Mouse (Mus musculus): ENCODE results near the gene Aqp2.

Aqp2 gene

DNA sequence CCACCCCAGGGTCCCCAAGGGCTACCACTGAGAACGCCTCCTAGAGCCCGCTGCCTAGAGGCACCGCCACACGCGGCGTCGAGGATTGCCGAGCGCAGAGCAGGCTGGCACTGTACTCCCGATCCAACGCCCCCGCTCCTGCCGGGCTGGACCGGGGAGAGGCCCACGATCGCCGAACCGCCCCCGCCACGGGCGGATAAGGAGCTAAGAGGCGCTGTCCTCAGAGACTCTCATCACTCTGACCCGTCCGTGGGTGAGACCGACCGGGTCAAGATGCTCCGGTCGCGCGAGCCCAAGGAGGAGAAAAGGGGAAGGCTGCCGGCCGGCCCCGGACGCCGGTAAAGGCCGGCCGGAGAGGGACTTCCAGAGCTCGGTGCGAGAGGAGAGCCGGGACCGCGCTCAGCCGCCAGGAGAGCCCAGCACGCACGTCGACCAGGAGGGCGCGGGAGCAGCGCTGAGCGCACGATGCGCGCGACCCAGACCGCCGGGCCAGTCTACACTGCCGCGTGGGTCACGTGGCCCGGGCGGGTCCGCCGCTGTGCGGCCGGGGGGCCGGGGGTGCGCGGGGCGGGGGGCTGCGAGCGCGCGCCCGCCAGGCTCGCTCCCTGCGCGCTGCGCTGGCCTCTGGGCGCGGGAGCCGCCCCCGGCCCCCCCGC is 11.7 kb downstream of the Aqp2 start, which contains the start of gene Aqp5:
Gene Aqp5, plus strand, starts transcription at position 354 of the 656 bp plus-strand sequence.
- in situ Hi-C loops (cut with MboI) = no loop called here

DNA sequence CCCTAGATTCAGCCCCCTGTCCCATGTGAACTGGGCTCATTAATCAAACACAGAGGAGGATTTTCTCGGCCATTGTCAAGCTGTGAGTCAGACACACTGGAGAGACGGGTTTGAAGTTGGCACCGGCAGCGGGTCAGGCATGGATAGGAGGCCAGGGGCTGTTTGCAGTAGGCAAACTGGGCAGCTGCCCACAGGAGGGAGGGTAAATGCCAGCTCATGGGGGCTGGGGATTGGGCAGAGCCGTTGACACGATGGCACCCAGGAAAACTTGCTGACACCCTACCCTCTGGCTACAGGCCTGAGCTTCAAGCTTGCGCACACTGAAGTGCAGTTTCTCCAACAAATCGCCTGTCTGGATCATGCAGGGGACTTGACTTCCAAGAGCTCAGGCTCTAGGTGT is 13.3 kb downstream of the Aqp2 start:
- in situ Hi-C loops (cut with MboI) = no loop called here

DNA sequence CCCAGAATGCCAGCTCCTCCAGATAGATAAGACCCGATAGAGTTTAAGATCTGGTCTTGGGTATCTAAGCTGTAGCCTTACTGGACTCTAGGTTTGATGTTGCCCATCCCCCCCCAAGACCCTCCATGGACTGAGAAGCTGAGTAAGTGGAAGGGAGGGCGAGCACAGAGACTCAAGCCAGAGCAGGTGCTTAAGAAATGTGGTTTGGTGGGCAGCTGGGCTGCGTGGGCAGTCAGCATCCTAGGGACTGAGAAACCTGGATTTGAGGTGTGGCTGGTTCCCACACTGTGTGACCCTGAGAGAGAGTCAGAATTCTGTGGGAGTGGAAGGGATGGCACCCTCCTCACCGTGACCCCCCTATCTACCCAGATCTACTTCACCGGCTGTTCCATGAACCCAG is 14.0 kb downstream of the Aqp2 start:
- in situ Hi-C loops (cut with MboI) = no loop called here

DNA sequence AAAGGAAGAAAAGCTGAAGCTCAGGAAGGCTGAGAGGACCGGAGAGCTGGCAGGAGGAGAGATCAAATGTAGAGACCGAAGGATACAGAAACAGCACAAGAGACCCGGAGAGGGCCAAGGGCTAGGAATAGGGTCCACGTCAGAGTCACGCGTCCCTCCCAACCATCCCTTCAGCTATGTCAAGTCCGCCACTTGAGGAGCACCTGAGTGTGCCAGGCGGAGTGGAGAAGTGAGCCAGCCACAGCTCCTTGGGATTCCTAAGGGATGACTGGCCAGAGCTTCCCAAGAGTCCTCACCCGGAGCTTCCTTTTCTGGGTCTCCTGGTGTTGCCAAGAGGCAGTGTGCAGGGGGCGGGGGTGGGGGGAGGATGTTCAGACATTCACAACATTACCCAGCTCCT is 16.1 kb downstream of the Aqp2 start:
- in situ Hi-C loops (cut with MboI) = no loop called here

DNA sequence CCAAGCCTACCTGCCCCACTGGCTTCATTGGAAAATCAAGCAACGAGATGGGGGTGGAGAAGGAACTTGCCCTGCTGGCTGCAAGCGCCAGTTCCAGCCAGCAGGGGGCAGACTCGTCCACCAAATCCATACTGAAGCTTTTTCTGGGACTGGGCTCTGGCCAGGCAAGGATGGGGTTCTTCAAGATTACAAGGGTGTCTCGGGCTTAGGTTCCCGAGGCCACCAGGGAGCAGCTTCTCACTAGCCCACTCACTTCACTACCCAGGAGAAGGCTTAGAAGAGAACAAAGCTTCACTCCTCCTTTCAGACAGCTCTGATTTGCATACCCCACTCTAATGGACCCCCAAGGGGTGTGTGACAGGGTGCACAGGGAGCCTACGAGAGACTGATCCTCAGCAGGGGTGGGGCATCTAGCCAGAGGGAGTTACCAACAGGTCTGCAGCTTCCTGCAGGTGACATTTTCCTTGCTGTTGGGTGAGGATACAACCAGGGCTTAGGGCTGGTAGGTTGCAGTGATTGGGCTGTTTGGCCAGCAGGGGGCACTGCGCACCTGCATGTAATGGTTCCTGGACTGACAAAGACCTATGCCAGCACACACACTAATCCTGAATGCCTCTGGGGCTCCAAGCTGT is 17.3 kb downstream of the Aqp2 start:
- in situ Hi-C loops (cut with MboI) = no loop called here

DNA sequence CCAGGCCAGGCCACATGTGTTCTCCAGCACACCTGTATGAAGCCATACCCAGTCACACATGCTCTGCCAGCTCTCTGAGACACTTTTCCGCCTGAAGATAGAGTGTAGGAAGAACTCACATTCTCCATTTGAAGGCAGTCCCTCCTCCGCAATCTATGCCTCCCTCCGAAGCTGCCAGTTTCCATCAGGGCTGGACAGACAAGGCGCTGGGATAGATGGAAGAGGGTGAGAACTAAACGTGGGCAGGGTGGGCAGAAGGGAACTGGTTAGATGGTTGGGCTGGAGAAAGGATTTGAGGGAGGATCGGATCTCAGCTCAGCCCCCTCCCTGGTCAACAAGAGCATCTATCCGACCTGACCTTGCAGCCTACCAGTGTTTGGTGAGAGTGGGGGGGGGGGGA is 18.0 kb downstream of the Aqp2 start:
- in situ Hi-C loops (cut with MboI) = no loop called here

DNA sequence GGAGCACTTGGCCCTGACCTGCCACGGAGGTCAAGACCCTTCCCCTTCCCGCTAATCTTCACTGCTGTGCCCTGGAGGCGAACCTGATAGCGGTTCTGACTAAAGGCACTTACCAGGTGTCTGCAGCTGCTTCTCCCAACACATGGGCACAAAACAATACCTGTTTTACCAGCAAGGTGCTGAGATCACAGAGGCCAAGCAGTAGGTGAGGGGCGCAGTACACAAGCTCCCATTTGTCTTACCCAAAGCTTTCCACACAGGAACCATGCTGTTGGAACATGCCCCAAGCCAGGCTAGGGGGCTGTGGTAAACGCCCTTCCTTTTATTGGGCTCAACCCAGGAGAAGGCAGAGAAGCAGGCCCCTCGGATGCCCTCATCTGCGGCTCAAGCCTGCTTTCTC is 18.7 kb downstream of the Aqp2 start:
- in situ Hi-C loops (cut with MboI) = no loop called here

DNA sequence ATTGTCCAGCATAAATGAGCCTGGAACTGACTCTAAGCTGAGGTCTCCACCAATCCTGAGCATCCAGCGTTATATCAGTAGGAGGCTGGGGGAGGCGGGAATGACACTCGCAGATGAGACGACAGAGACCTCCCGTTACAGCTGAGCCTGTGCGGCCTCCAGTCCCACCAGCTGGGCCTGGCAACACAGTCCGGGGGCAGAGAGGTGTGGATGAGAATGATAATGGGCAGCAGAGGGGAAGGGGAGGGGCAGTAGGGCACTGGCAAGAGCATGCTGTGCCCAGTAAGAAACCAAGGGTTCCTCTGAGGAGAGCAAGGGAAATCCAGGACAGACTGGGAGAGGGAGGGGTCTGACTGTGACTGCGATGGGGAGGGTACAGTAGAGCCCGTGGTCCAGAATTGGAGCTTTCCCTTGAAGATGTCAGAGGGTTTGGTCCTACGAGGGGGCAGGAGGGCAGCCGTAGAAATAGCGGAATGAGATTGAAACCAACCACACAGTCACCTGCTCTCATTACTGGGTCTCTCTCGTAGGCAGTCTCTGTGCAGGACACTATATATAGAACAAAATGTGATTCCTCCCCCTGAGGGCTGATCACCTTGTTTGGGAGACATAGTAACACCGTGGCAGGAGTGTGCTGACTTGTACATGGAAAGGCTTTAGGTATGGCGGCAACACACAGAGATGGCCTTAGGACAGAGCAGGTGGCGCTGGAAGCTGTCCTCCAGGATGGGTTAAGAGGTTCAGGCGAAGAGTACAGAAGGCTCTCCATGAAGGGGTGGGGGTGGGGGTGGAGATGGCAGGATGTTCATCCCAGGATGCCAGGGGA is 20.6 kb downstream of the Aqp2 start:
- in situ Hi-C loops (cut with MboI) = no loop called here

DNA sequence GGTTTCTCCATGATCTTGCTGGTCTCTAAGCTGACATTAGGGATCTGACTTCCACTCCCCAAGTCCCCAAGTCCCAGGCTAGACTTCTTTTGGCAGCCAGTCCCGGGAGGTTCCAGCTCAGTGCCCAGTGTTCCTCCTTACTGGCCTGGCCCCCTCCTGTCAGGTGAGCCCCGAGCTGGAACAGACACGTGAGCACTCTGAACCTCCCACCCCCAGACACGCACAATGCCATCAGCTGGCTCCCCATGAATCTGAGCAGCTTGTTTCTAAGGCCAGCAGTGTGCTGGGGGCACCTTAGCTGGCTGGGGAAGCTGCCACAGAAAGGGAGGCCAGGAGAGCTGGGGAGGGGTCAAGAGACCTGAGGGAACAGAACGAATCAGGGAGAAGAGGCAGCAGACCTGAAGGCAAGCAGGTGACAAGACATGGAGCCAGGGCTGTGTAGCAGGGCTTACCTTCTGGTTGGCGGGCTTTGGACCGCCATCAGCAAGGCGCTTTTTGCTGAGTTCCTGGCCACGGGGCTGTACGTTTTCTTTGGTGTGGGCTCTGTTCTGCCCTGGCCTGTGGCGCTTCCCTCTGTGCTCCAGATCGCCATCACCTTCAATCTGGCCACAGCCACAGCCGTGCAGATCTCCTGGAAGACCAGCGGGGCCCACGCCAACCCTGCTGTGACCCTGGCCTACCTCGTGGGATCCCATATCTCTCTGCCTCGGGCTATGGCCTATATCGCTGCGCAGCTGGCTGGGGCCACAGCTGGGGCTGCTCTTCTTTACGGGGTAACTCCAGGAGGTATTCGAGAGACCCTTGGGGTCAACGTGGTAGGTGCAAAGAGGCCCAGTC is 22.3 kb downstream of the Aqp2 start, which contains the start of gene Aqp6:
Gene Aqp6, plus strand, starts transcription at position 415 of the 837 bp plus-strand sequence.
- in situ Hi-C loops (cut with MboI) = no loop called here

DNA sequence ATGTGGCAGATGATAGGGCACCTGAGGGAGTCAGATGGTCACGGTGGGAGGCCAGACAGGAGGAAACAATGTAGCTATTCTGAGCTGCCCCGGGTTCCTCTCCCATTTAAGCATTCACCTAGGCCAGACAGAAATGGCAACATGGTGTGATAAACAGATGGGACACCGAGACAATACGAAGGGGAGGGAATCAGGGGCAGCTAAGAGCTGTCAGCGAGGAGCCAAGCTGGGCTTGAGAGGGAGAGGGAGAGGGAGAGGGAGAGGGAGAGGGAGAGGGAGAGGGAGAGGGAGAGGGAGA is 22.9 kb downstream of the Aqp2 start:
- in situ Hi-C loops (cut with MboI) = no loop called here

DNA sequence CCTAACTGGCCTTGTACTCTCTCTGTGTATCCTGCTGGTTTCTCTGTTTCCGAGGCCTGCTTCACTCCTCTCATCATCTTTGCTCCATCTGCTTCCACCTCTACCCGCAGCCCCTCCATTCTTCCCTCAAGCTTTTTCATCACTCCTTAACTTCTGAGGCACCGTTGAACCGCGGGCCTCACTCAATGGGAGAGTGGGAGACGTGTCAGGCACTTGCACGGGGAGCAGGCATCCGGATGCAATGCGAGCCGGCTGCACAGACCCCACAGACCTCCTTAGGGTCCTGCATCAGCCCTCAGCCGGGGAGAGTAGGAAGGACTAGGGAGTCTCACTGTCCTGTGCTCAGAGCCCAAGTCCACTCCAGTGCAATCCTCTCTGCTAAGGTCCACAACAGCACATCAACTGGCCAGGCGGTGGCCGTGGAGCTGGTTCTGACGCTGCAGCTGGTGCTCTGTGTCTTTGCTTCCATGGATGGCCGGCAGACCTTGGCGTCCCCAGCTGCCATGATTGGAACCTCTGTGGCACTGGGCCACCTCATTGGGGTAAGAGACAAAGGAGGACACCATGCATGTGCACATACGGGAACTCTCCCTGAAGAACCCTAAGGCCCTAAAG is 23.5 kb downstream of the Aqp2 start:
- in situ Hi-C loops (cut with MboI) = no loop called here

DNA sequence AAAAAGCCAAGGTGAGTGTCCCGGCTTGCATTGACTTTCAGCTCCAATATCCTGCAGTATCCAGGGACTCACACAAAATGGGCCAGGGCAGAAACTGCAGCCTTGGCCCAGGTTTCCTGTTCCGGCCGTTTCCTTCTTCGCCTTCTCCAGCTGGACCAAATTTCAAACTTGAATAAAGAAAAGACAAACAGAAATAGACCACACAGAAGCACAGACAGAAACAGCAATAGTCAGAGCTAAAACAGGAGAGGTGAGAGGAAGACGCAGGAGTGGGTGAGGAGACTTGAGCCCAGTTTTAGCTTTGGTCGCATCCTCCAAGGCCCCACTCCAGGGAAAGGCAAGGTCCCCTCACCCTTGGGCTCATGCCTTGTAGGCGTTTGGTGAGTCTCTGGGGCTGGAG is 24.4 kb downstream of the Aqp2 start:
- in situ Hi-C loops (cut with MboI) = no loop called here

DNA sequence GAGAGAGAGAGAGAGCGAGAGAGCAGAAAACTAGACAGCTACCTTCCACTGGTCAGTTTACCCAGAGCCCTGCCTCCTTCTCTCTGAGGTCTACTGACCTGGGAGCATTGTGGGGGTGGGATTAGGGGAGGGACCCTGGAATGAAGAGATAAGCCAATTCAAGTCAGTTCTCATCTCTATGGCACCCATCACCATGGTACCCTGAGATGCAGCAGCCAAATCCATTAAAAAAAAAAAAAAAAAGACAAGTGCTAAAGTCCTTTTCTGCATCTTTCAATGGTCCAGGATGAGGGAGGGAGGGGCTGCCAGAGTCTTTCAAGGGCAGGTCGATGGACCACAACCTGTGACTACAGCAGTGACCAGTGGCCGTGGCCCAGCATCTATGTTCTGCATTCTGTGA is 26.7 kb downstream of the Aqp2 start:
- in situ Hi-C loops (cut with MboI) = no loop called here

DNA sequence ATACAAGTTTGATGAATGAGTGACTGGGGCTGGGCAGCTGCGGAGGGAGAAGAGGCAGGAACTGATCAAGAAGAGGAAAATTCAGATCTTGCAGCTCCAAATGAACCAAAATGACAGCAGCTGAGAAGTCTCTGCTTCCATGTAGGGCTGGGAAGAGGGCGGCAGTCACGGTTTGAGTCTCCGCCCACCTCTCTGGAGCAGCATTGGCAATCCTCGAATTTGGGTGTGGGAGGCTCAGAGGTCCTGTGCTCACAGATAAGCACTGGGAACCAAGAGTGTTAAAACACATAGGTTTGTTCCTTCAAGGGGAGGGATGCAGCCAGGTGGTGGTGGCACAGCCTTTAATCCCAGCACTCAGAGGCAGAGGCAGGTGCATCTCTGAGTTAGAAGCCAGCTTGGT is 27.7 kb downstream of the Aqp2 start:
- in situ Hi-C loops (cut with MboI) = no loop called here

DNA sequence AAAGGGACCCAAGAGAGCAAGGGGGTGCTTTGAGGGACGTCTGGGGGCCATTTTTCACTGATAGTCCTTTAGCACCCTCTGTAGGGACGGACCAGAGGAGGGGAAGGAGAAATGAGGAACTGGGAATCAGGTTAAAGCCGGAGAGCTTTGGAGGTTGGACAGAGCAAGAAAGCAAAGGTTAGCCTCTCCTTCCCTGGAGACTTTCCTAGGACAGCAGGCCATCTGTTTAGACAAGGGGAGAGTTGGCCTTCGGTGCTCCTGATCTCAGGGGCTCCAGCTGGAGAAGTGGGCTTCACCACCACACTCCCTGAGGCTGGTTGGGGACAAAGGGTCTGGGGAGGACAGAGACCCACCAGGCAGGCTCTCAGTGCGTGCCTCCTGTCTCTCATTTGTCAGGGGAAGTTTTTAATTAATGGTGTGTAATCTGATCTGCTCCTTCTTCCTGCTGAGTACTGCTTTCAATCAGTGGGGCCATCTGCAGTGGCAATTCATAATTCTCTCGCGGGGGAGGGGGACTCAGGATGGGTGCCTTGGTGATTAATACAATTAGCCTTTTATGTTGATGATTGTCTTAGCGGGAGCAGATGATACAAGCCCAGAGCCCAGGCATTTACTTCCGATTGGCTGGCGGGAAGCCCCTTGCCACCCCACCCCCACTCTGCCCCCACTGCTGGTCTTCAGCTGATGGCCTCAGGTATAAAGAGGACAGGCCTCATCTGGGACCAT is 28.7 kb downstream of the Aqp2 start:
- in situ Hi-C loops (cut with MboI) = no loop called here

DNA sequence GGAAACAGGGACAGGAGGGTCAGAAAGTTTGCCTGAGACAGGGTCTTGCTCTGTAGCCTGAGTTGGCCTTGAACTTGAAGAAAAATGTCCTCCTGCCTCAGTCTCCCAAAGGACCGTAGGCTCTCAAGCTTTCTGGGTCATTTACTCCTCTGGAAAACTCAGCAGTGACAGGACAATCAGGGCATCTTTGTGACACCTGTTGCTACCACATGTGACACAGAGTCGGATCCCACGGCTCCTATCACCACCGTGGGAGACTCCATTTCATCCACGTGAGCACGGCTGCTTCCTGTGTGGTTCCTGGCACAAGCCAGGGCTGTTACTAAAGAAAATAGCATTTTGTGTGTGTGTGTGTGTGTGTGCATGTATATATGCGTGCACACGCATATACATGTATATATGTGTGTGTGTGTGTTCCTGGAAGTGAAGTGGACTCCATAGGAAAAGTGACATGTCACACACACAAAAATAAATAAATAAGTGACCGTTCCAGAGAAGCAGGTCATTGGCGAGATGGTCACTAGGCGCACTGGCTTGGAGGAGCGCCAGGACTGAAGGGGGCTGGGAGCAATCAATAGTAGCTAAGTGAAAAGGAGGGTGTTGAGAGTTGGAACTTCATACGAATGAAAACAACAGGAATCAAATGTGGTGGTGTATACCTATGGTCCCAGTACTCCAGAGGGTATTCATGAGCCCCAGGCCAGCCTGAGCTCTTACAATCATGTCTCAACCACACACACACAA is 29.7 kb downstream of the Aqp2 start:
- in situ Hi-C loops (cut with MboI) = no loop called here

DNA sequence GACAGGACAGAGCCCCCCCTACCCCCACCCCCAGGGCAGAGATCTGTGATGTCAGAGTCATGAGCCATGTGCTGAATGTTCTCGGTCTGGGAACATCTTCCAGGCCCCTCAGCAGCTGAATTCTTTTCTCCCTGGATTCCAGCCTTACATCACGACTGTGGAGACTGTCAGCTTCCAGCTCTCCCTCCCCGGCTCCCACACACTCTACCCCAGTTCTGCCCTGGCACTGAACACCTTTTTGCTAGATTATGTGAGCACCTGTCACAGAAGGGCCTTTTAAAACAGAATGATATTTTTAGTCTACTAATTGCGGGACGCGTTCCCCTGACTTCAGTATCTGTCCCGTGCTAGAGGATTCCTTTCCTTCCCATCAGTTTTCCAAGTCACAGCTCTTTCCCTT is 32.7 kb downstream of the Aqp2 start:
- in situ Hi-C loops (cut with MboI) = no loop called here

DNA sequence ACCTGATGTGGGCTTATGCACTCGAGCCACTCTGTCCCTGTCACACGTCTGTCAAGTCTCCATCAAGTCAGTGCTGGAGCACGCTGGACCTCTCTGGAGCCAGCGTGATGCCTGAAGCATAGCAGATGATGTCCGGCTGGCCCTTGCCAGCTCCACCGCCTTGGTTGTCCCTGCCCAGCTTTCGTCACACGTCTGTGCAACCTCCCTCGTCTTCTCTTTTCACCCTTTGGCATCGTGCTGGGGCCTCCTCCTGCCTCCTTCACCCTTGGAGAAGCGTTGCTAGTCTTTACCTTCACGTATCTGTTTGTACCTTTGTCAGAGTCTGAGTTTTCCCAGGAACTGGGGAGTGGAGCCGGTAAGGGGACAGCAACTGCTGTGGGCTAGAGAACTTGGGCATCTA is 35.4 kb downstream of the Aqp2 start:
- in situ Hi-C loops (cut with MboI) = no loop called here

DNA sequence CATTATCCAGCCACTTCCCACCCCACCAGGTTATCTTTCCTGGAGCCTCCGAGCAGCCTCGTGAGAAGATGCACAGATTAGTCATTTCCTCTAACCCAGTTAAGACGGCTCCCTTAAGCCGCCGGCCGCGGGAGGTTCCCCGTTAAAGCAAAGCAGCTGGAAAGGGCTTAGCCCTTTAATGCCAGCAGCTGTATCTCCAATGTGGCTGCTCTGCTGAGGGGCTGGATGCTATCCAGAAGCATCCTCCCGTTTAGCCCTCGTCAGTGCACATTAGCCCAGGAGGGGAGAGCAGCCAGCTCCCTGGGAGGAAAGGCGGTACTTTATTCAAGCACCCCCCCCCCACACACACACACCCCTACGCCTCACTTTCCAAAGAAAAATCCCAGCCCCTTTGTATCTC is 35.9 kb downstream of the Aqp2 start:
- in situ Hi-C loops (cut with MboI) = no loop called here

DNA sequence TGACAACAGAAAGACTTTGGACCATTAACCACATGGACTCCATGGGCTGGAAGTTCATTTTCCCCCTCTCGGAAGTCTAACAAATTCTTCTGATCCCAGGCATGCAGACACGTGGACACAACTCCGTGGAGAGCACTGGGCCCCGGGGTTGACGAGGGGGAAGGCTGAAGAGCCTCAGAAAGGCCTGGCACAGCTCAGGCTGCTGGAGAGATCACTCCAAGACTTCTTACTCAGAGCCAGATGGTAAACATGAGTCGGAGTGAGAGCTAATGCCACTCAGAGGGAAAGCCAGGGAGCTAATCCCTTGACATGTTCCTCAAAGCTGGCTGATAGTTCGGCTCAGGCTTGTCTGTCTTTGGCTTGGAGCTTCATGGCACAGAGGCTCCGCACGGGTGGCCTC is 36.4 kb downstream of the Aqp2 start:
- in situ Hi-C loops (cut with MboI) = no loop called here

DNA sequence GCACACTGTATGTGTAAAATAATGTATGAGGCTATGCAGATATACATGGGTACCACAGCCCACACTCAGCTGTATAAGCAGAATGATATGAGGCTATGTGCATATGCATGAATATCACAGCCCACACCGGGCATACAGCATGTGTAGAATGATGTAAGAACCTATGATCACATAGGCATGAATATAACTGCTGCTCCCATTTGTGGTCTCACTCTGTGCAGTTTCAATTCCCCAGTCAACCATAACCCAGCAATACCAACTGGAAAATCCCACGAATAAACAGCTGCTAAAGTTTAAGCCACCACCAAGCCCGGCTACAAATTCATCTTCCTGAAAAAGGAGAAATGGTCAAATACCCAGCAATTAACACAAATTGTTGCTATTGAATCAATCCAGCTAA is 39.7 kb downstream of the Aqp2 start:
- in situ Hi-C loops (cut with MboI) = no loop called here
